Mouse (Mus musculus) G1E (cell line): Measurements from ENCODE around the gene Atp6v1e1. TPM values are rescaled to one million over a fixed set of nuclear protein-coding genes. Genes with fewer than 3 reads are reported as not detected.
"Not testable (repeated sequence)": the region's sequence is repeated elsewhere in the genome, so short reads cannot be mapped to it uniquely, and the experiment has no call there.

Experiments used
- ATAC-seq: 2 replicates; pipeline ENCODE4 v1.8.0; 2016; ENCODE audit warnings: mild to moderate bottlenecking; ENCODE audit not compliant: insufficient number of reproducible peaks, poor library complexity, low FRiP score, severe bottlenecking; ENCODE audit errors: extremely low read depth
- DNase-seq: peaks from one replicate; pipeline ENCODE4 v3.0.0; 2012; ENCODE audit warnings: low spot score
- H3K27me3 ChIP-seq: 2 replicates; pipeline ENCODE4 v1.6.1; 2012; ENCODE audit warnings: mild to moderate bottlenecking, low read length, inconsistent platforms; ENCODE audit not compliant: insufficient read depth
- H3K36me3 ChIP-seq: replicated peaks from 2 replicates; pipeline ENCODE3; 2012; ENCODE audit warnings: mild to moderate bottlenecking, inconsistent platforms
- H3K4me1 ChIP-seq: 2 replicates; pipeline ENCODE4 v1.6.1; 2012; ENCODE audit warnings: low read depth, low read length, inconsistent platforms, mixed read lengths; ENCODE audit not compliant: insufficient read depth
- H3K4me3 ChIP-seq: 2 replicates; pipeline ENCODE4 v1.5.1; 2012; ENCODE audit warnings: low read depth, mild to moderate bottlenecking, inconsistent platforms, low read length, moderate library complexity, mixed read lengths
- H3K9me3 ChIP-seq: replicated peaks from 2 replicates; pipeline ENCODE4 v1.6.1; 2012; ENCODE audit warnings: inconsistent platforms
- CTCF ChIP-seq: IDR thresholded peaks from 2 replicates; pipeline ENCODE4 v1.5.1; 2012; ENCODE audit warnings: low read depth, low read length, inconsistent platforms, mixed read lengths
- GATA1 ChIP-seq: IDR thresholded peaks from 2 replicates; pipeline ENCODE4 v1.6.1; 2012; ENCODE audit warnings: borderline replicate concordance, low read length, inconsistent platforms, mixed read lengths
- GATA2 ChIP-seq: IDR thresholded peaks from 2 replicates; pipeline ENCODE4 v1.6.1; 2012; ENCODE audit warnings: low read depth, low read length, inconsistent platforms, borderline replicate concordance
- POLR2AphosphoS5 ChIP-seq: IDR thresholded peaks from 2 replicates; pipeline ENCODE4 v1.6.1; 2012; ENCODE audit warnings: low read depth, low read length, inconsistent platforms; ENCODE audit not compliant: insufficient replicate concordance
- TAL1 ChIP-seq: conservative IDR thresholded peaks from 2 replicates; pipeline ENCODE4 v1.6.1; 2012; ENCODE audit warnings: low read depth, low read length, inconsistent platforms, mixed read lengths
- polyA plus RNA-seq: library from polyadenylated mRNA; stranded (reverse); fragments of >175 nt; gene quantifications from 2 replicates; pipeline ENCODE4 v1.2.3, GENCODE M21; 2012
- total RNA-seq, 2 experiments: library from RNA; stranded (forward) in 1 of 2; stranded (reverse) in 1 of 2; fragments of 200-1000 nt in 1 of 2; fragments of >200 nt in 1 of 2; fragmentation: Nextera tagmentation in 1 of 2; gene quantifications; 2 replicates each; pipeline ENCODE4 v1.2.3; 2014 to 2017

Gene Atp6v1e1
- total and polyA plus RNA-seq, 3 experiments: 50.0 to 247 (median 124) TPM

DNA sequence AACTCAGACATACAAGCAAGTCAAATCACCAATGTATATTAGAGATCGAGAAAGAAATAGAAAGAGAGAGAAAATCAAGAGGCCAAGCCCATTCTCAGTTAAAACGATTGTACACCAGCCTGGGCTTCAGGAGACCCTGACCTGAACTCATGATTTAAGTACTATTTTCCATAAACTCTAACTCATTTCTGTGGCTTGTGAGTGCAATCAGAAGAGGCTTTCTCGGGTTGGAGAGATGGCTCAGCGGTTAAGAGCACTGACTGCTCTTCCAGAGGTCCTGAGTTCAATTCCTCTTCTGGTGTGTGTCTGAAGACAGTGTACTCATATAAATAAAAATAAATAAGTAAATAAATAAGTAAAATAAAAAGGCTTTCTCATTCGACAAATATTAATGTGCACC is 878 bp downstream of the Atp6v1e1 start:
- DNase-seq (no peak), ATAC-seq (no peak)
- H3K4me3 ChIP-seq: peak overlapping the region; percentile 100
- no peaks in the 10 kb centered on the region for H3K9me3 ChIP-seq
- peaks cover 30% of the 10 kb centered on the region for H3K36me3 ChIP-seq
- peaks cover 50% of the 10 kb centered on the region for H3K4me1 ChIP-seq
- no peaks in the 10 kb centered on the region for H3K27me3 ChIP-seq
- TF ChIP-seq GATA2: no peak
- no peak for TF ChIP-seq CTCF
- TF ChIP-seq TAL1: no peak
- no peak for TF ChIP-seq GATA1
- TF ChIP-seq POLR2AphosphoS5: no peak

DNA sequence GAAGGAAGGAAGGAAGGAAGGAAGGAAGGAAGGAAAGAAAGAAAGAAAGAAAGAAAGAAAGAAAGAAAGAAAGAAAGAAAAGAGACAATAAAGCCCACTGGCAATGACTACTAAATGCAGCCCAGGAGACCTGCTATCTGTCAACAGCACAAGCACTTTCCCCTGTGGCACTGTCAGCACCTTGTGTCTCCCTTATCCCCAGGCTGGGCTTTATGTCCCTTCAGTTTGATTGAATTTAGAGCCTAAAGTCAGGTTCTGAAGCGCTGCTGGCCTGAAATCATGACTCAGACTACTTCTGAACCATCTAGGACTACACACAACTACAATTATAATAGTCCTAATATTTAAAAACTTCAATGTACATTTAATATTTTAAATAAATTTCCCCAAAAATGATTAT is 1.7 kb downstream of the Atp6v1e1 start:
- no peaks in the 10 kb centered on the region for H3K27me3 ChIP-seq
- H3K36me3 ChIP-seq: peaks cover 30% of the 10 kb centered on the region
- peak overlapping the region; percentile 100 for H3K4me3 ChIP-seq
- TF ChIP-seq POLR2AphosphoS5: no peak
- no peak for TF ChIP-seq GATA2
- TF ChIP-seq CTCF: no peak
- no peak for TF ChIP-seq GATA1
- TF ChIP-seq TAL1: no peak
- no peak for ATAC-seq
- peaks cover 50% of the 10 kb centered on the region for H3K4me1 ChIP-seq
- DNase-seq: no peak
- H3K9me3 ChIP-seq: no peaks in the 10 kb centered on the region

DNA sequence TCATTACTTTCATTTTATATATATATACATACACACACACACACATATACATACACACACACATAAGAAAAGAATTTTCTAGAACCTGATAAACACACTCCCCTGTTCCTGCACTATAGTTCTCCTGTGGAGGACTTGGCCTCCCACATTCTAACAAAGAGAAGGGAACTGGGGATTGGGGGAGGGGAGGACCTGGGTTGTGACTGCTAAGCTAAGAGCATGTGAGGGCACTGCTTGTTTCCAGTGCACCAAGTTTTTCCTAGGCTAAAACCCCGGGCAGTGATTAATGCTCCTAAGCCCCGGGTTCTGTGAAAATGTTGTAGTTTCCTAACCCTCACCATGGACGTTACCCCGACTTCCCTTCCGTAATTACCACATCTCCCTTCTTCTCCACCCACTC is 2.4 kb downstream of the Atp6v1e1 start:
- H3K4me1 ChIP-seq: peaks cover 47% of the 10 kb centered on the region
- no peak for TF ChIP-seq GATA1
- TF ChIP-seq TAL1: no peak
- TF ChIP-seq GATA2: no peak
- H3K4me3 ChIP-seq: peak overlapping the region; percentile 100
- ATAC-seq (no peak), DNase-seq (peak; percentile 12)
- no peaks in the 10 kb centered on the region for H3K9me3 ChIP-seq
- no peaks in the 10 kb centered on the region for H3K27me3 ChIP-seq
- peaks cover 30% of the 10 kb centered on the region for H3K36me3 ChIP-seq

DNA sequence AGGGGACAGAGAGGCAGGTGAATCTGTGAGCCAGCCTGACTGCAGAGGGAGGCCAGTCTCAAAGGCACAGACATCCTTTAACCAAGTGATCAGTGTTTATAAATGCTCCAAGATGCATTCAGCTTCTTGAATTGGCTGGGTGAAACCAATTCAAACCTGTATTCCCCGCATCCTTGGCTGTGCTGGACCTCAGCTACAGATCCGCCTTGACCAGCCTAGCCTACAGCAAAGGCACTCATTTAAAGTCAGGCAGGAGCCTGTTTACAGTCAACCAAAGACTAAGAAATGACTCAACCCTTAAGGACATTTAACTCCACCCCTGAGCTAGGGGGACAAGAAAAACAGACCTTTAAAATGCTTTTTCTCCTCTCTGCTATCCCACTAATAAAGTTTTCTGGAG is 3.3 kb downstream of the Atp6v1e1 start:
- no peaks in the 10 kb centered on the region for H3K9me3 ChIP-seq
- TF ChIP-seq POLR2AphosphoS5: no peak
- no peak for TF ChIP-seq TAL1
- TF ChIP-seq GATA1: no peak
- no peak for TF ChIP-seq GATA2
- TF ChIP-seq CTCF: no peak
- ATAC-seq: no peak
- no peaks in the 10 kb centered on the region for H3K27me3 ChIP-seq
- H3K4me1 ChIP-seq: peaks cover 47% of the 10 kb centered on the region
- peaks cover 30% of the 10 kb centered on the region for H3K36me3 ChIP-seq
- H3K4me3 ChIP-seq: no peak overlapping the region; the same call in 1 of the 2 replicates
- no peak for DNase-seq

DNA sequence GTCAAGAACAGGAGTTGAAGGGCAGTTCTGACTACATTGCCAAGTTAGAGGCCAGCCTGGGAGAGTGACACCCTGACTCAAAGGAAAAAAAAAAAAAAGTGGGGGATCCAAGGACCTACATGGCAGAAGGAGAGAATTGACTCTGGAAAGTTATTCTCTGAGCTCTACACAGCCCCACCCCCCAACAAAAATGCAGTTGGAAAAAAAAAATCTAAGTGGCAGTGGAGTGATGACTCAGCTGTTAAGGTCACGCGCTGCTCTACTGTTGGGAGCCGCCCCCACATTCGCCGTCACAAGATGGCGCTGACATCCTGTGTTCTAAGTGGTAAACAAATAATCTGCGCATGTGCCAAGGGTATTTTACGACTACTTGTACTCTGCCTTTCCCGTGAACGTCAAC is 10.6 kb downstream of the Atp6v1e1 start:
- ATAC-seq, H3K27me3 ChIP-seq, DNase-seq, H3K4me3 ChIP-seq, H3K9me3 ChIP-seq: not testable (repeated sequence)
- H3K4me1 ChIP-seq: peaks cover 11% of the 10 kb centered on the region
- H3K36me3 ChIP-seq: peaks cover 49% of the 10 kb centered on the region

DNA sequence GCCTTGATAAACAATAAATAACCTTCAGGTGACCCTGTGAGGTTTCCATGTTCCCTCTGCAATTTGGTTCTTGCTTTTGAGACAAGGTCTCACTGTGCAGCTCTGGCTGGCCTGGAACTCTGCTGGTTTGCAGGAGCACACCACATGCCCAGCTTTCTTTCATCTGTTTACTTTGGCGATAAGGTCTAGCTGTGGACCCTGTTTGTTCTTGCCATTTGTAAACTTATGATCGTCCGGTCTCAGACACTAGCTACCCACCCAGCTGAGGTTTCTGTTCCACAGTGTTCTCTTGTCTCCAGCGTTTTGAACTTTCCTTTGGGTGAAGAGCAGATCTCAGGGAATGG is 14.9 kb downstream of the Atp6v1e1 start:
- peaks cover 91% of the 10 kb centered on the region for H3K36me3 ChIP-seq
- H3K27me3 ChIP-seq: no peaks in the 10 kb centered on the region
- TF ChIP-seq TAL1 (no peak), GATA1 (no peak), POLR2AphosphoS5 (no peak), GATA2 (no peak), CTCF (no peak)
- peaks cover 11% of the 10 kb centered on the region for H3K4me1 ChIP-seq
- H3K4me3 ChIP-seq: no peak overlapping the region
- H3K9me3 ChIP-seq: no peaks in the 10 kb centered on the region
- DNase-seq: no peak
- no peak for ATAC-seq
